Mouse (Mus musculus): Measurements from ENCODE around the gene Nom1.
"Not testable (repeated sequence)": the region's sequence is repeated elsewhere in the genome, so short reads cannot be mapped to it uniquely, and the experiment has no call there.

DNA sequence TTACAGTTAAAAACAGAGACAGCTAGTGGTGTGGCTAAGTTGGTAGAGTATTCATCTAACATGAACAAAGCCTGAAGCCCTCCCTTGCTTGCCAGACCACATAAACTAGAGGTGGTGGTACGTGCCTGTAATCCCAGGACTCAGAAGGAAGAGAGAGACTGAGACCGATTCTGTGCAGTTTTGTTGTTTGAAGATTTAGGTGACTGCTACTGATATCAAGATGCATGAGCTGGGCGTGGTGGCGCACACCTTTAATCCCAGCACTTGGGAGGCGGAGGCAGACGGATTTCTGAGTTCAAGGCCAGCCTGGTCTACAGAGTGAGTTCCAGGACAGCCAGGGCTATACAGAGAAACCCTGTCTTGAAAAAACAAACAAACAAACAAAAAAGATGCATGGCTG, 2.3 kb downstream of the Nom1 start:
- not testable (repeated sequence) for TF ChIP-seq CTCF, EP300 (IDR thresholded peaks at IDR 0.05; ENCODE audit: low read depth)
